Mouse (Mus musculus): ENCODE results near the gene Zfp956. TPM values are rescaled to one million over a fixed set of nuclear protein-coding genes. Genes with fewer than 3 reads are reported as not detected.

Gene Zfp956
- total RNA-seq (2014; rRNA removed) (2.7 and 3.2 TPM in 2 replicates), polyA plus RNA-seq (2012; rRNA removed) (3.4 and 4.7 TPM in 2 replicates)

DNA sequence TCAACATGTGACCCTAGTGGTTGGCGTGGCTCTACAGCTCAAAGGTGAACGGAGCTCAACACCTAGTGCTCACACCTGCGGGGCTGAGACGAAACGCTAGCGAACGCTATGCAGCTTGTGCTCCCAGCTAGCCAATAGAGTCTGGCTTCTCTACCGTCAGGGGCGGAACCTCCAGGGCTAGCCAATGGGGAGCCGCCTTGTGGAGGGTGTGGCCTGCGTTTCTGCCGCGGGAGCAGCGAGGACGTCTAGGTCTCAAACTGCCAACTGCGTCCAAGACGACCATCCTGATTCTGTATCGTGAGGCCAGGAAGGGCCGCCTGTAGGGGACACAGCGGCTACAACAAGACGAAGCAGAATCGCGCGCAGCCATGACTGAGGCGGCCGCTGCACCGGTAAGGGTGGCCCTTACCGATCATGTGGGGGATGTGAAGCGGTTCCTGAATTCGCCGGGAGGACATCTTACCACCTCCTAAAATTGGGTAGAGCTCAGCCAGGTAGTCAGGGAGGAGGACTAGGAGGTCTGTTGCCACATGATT, at the start of gene Zfp956:
Gene Zfp956 (plus strand): TSS at position 200 of the 536 bp plus-strand sequence.
- Histone ChIP-seq H3K9ac (ENCODE audit: low read depth, low read length) (peak within 1 kb of the TSS; percentile 65), H3K27me3 (ENCODE audit: control insufficient read depth, insufficient read depth, low read length) (no peaks in the 10 kb centered on the region), H3K27ac (replicated peaks; ENCODE audit: insufficient read depth, low read depth, low read length) (no peak within 1 kb of the TSS), H3K79me2 (ENCODE audit: control insufficient read depth, insufficient read depth, low read length) (no peaks in the 10 kb centered on the region; the same call in 1 of the 2 replicates), H3K4me1 (ENCODE audit: control insufficient read depth, insufficient read depth, low read length) (no peaks in the 10 kb centered on the region), H3K4me3 (ENCODE audit: insufficient read depth, low read depth, low read length) (peak within 1 kb of the TSS; percentile 73), H3K36me3 (ENCODE audit: control insufficient read depth, insufficient read depth, low read length) (peaks cover 5% of the 10 kb centered on the region)
- under 1% methylated on average over 31 of the region's 31 CpGs for WGBS
- TF ChIP-seq POLR2A (IDR thresholded peaks at IDR 0.05; ENCODE audit: extremely low read depth, insufficient read depth, low read length), result 0 out of 2 replicates have a peak, but pooled peaks have one; percentile 11
- TF ChIP-seq CTCF (IDR thresholded peaks at IDR 0.05; ENCODE audit: low read depth, low read length), result no peak
- DNase-seq (ENCODE audit: extremely low read depth, low read depth, low spot score), result peak; percentile 87

DNA sequence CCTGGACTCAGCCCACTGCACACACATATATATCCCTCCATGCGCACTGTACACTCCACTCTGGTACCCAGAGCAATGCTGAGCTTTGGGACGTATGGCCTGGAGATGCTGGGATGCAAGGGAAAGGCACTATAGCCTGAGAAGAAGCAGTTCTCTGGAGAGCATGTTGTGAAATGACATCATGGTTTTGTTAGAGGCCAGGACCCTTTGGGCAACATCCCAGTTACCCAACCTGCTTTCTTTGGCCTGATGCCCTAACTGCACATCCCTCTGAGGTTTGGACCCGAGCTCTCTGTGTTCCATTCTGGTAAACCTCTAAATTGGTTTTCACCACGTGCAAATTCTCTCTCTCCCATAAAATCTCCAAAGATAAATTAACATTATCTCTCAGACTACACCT, 49.6 kb upstream of the Zfp956 start:
- DNase-seq (ENCODE audit: extremely low read depth, low read depth, low spot score), result no peak
- Histone ChIP-seq H3K79me2 (ENCODE audit: control insufficient read depth, insufficient read depth, low read length) (no peaks in the 10 kb centered on the region), H3K4me3 (ENCODE audit: insufficient read depth, low read depth, low read length) (no peak overlapping the region), H3K27me3 (ENCODE audit: control insufficient read depth, insufficient read depth, low read length) (no peaks in the 10 kb centered on the region), H3K27ac (replicated peaks; ENCODE audit: insufficient read depth, low read depth, low read length) (no peak overlapping the region), H3K4me1 (ENCODE audit: control insufficient read depth, insufficient read depth, low read length) (no peaks in the 10 kb centered on the region), H3K9ac (ENCODE audit: low read depth, low read length) (no peak overlapping the region), H3K36me3 (ENCODE audit: control insufficient read depth, insufficient read depth, low read length) (peaks cover 39% of the 10 kb centered on the region)
- TF ChIP-seq CTCF (IDR thresholded peaks at IDR 0.05; ENCODE audit: low read depth, low read length) (no peak), POLR2A (IDR thresholded peaks at IDR 0.05; ENCODE audit: extremely low read depth, insufficient read depth, low read length) (no peak)
- WGBS, result 70% methylated on average over 4 of the region's 4 CpGs

DNA sequence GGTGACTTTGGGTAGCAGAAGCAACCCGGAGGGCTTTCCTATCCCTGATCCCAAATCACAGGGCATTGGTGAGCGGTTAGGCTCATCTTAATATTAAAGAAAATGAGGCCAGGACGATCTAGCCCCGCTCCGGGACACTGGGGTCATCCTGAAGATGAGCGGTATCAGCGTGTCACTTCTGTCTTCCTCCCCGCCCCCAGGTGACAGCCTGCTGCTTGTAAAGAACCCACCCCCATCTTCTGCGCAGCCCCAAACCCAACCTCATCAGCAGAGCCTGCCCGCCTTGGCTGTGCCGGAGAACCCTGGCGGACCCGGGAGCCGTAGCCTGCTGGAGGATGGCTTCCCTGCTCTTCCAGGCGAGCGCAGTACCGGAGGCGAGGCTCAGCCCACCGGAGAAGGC, 48.8 kb upstream of the Zfp956 start:
- H3K79me2 ChIP-seq (ENCODE audit: control insufficient read depth, insufficient read depth, low read length), result no peaks in the 10 kb centered on the region
- no peak overlapping the region for H3K9ac ChIP-seq (ENCODE audit: low read depth, low read length)
- no peak for DNase-seq (ENCODE audit: extremely low read depth, low read depth, low spot score)
- H3K36me3 ChIP-seq (ENCODE audit: control insufficient read depth, insufficient read depth, low read length), result peaks cover 35% of the 10 kb centered on the region
- H3K27me3 ChIP-seq (ENCODE audit: control insufficient read depth, insufficient read depth, low read length), result no peaks in the 10 kb centered on the region
- TF ChIP-seq CTCF (IDR thresholded peaks at IDR 0.05; ENCODE audit: low read depth, low read length), result no peak
- TF ChIP-seq POLR2A (IDR thresholded peaks at IDR 0.05; ENCODE audit: extremely low read depth, insufficient read depth, low read length), result no peak
- no peak overlapping the region for H3K27ac ChIP-seq (replicated peaks; ENCODE audit: insufficient read depth, low read depth, low read length)
- no peaks in the 10 kb centered on the region for H3K4me1 ChIP-seq (ENCODE audit: control insufficient read depth, insufficient read depth, low read length)
- 91% methylated on average over 19 of the region's 19 CpGs for WGBS
- H3K4me3 ChIP-seq (ENCODE audit: insufficient read depth, low read depth, low read length), result no peak overlapping the region

DNA sequence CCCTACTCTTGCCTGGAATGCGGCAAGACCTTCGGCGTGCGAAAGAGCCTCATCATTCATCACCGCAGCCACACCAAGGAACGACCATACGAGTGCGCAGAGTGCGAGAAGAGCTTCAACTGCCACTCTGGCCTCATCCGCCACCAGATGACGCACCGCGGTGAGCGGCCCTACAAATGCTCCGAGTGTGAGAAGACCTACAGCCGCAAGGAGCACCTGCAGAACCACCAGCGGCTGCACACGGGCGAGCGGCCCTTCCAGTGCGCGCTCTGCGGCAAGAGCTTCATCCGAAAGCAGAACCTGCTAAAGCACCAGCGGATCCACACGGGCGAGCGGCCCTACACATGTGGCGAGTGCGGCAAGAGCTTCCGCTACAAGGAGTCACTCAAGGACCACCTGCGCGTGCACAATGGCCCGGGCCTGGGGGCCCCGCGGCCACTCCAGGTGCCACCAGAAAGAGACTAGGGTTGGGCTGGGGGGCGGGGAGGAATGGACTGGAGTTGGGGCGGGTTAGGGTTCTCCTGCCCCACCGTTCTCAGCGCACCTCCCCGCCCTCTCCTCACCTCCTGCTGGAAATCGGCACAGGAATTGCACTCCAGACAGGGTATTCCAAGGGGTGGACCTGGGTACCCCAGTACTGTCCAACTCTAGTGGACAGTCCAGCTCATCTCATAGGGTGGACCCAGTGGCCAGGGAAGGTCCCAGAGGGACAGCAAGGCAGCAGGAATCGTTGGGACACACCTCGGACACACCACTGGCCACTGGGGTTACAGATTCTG, 48.1 kb upstream of the Zfp956 start:
- TF ChIP-seq CTCF (IDR thresholded peaks at IDR 0.05; ENCODE audit: low read depth, low read length), result no peak
- TF ChIP-seq POLR2A (IDR thresholded peaks at IDR 0.05; ENCODE audit: extremely low read depth, insufficient read depth, low read length), result no peak
- Histone ChIP-seq H3K9ac (ENCODE audit: low read depth, low read length) (no peak overlapping the region), H3K79me2 (ENCODE audit: control insufficient read depth, insufficient read depth, low read length) (no peaks in the 10 kb centered on the region), H3K4me3 (ENCODE audit: insufficient read depth, low read depth, low read length) (no peak overlapping the region), H3K27ac (replicated peaks; ENCODE audit: insufficient read depth, low read depth, low read length) (no peak overlapping the region), H3K4me1 (ENCODE audit: control insufficient read depth, insufficient read depth, low read length) (no peaks in the 10 kb centered on the region), H3K36me3 (ENCODE audit: control insufficient read depth, insufficient read depth, low read length) (peaks cover 29% of the 10 kb centered on the region), H3K27me3 (ENCODE audit: control insufficient read depth, insufficient read depth, low read length) (no peaks in the 10 kb centered on the region)
- no peak for DNase-seq (ENCODE audit: extremely low read depth, low read depth, low spot score)
- WGBS, result 91% methylated on average over 44 of the region's 44 CpGs

DNA sequence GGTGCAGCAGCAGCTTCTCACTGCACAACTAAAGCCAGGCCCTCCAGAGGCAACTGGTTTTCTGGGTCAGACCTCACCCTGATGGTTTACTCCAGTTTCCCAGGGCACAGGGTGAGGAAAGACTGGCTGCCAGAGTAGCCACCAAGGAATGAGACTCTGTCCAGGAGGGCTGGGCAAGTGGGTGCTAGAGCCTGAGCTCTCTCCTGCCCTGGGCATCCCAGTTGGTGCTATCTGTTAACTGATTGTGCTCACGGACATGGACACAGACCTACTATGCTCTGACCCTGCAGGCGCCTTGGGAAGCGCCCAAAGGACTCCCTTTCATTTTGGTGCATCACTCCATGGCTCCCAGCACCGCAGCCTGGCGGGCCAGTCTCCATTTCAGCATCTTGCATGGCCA, 46.9 kb upstream of the Zfp956 start:
- TF ChIP-seq CTCF (IDR thresholded peaks at IDR 0.05; ENCODE audit: low read depth, low read length), result no peak
- TF ChIP-seq POLR2A (IDR thresholded peaks at IDR 0.05; ENCODE audit: extremely low read depth, insufficient read depth, low read length), result no peak
- H3K36me3 ChIP-seq (ENCODE audit: control insufficient read depth, insufficient read depth, low read length), result peaks cover 25% of the 10 kb centered on the region
- no peak overlapping the region for H3K9ac ChIP-seq (ENCODE audit: low read depth, low read length)
- no peaks in the 10 kb centered on the region for H3K79me2 ChIP-seq (ENCODE audit: control insufficient read depth, insufficient read depth, low read length)
- no peak overlapping the region for H3K27ac ChIP-seq (replicated peaks; ENCODE audit: insufficient read depth, low read depth, low read length)
- H3K4me1 ChIP-seq (ENCODE audit: control insufficient read depth, insufficient read depth, low read length), result no peaks in the 10 kb centered on the region
- H3K4me3 ChIP-seq (ENCODE audit: insufficient read depth, low read depth, low read length), result no peak overlapping the region
- WGBS, result 99% methylated on average over 5 of the region's 5 CpGs
- DNase-seq (ENCODE audit: extremely low read depth, low read depth, low spot score), result no peak
- no peaks in the 10 kb centered on the region for H3K27me3 ChIP-seq (ENCODE audit: control insufficient read depth, insufficient read depth, low read length)

DNA sequence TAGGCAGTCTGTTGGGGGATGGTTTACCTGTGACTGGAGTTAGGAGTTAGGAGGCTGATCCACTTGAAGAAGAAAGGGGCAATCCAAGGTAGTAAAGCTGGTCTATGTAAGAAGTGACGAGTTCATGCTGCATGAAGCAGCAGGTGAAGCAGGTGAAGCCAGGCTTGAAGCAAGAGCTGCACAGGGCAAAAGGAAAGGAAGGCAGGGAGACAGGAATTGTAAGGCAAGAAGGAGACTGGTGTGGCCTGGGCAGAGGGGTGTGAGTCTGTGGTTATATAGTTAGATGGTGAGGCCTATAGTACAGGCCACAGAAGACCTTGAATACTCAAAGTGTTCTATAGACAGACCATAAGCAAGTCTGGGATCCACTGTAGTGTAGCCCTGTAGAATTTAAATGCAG, 44.2 kb upstream of the Zfp956 start:
- DNase-seq (ENCODE audit: extremely low read depth, low read depth, low spot score), result no peak
- H3K36me3 ChIP-seq (ENCODE audit: control insufficient read depth, insufficient read depth, low read length), result peaks cover 8% of the 10 kb centered on the region; the same call in 1 of the 2 replicates
- no peak overlapping the region for H3K27ac ChIP-seq (replicated peaks; ENCODE audit: insufficient read depth, low read depth, low read length)
- 94% methylated on average over 1 of the region's 1 CpGs for WGBS
- no peaks in the 10 kb centered on the region for H3K4me1 ChIP-seq (ENCODE audit: control insufficient read depth, insufficient read depth, low read length)
- no peaks in the 10 kb centered on the region for H3K27me3 ChIP-seq (ENCODE audit: control insufficient read depth, insufficient read depth, low read length)
- TF ChIP-seq CTCF (IDR thresholded peaks at IDR 0.05; ENCODE audit: low read depth, low read length), result no peak
- TF ChIP-seq POLR2A (IDR thresholded peaks at IDR 0.05; ENCODE audit: extremely low read depth, insufficient read depth, low read length), result no peak
- no peak overlapping the region for H3K9ac ChIP-seq (ENCODE audit: low read depth, low read length)
- no peaks in the 10 kb centered on the region for H3K79me2 ChIP-seq (ENCODE audit: control insufficient read depth, insufficient read depth, low read length)
- no peak overlapping the region for H3K4me3 ChIP-seq (ENCODE audit: insufficient read depth, low read depth, low read length)

Data from liver, adult 2 months (tissue).